Mouse (Mus musculus) lung, embryonic 16.5 days (tissue): ENCODE data around the gene Add3. TPM values are rescaled to one million over a fixed set of nuclear protein-coding genes. Genes with fewer than 3 reads are reported as not detected.

Experiments
- ATAC-seq: fragments of 200-750 bp; cut with Nextera tagmentation; 2 replicates; pipeline ENCODE4 v1.8.0; 2017; ENCODE audit warnings: low read depth, mild to moderate bottlenecking, moderate library complexity
- H3K27ac ChIP-seq: fragments of 300-500 bp; sonication (generic); 2 replicates; pipeline ENCODE4 v1.5.1; 2014; ENCODE audit warnings: mild to moderate bottlenecking, control low read depth, low read length
- H3K27me3 ChIP-seq: fragments of 300-500 bp; sonication (generic); 2 replicates; pipeline ENCODE4 v1.6.1; 2014; ENCODE audit warnings: low read depth, low read length, mixed read lengths; ENCODE audit not compliant: control insufficient read depth, insufficient read depth
- H3K36me3 ChIP-seq: fragments of 300-500 bp; sonication (generic); 2 replicates; pipeline ENCODE4 v1.6.1; 2014; ENCODE audit warnings: low read length; ENCODE audit not compliant: control insufficient read depth, insufficient read depth
- H3K4me1 ChIP-seq: fragments of 300-500 bp; sonication (generic); replicated peaks from 2 replicates; pipeline ENCODE4 v1.6.1; 2014; ENCODE audit warnings: low read length, mixed read lengths; ENCODE audit not compliant: control insufficient read depth, insufficient read depth
- H3K4me2 ChIP-seq: fragments of 300-500 bp; sonication (generic); 2 replicates; pipeline ENCODE4 v1.6.1; 2014; ENCODE audit warnings: low read depth, low read length, control low read depth
- H3K4me3 ChIP-seq: fragments of 300-500 bp; sonication (generic); 2 replicates; pipeline ENCODE4 v1.5.1; 2014; ENCODE audit warnings: mild to moderate bottlenecking, low read length, control low read depth
- H3K9ac ChIP-seq: fragments of 300-500 bp; sonication (generic); 2 replicates; pipeline ENCODE4 v1.6.1; 2014; ENCODE audit warnings: low read length, control low read depth
- H3K9me3 ChIP-seq: fragments of 300-500 bp; sonication (generic); 2 replicates; pipeline ENCODE4 v1.6.1; 2016; ENCODE audit warnings: low read length; ENCODE audit not compliant: control insufficient read depth
- WGBS: fragments of 180-500 bp; shearing (Covaris S2); extraction: QIAGEN DNeasy Blood & Tissue Kit; methylation state at CpG from one replicate; pipeline ENCODE4 v1.1.7; 2014; 5-methylcytosine and 5-hydroxymethylcytosine counted together
- polyA plus RNA-seq: library from polyadenylated mRNA; unstranded; fragments of >200 nt; fragmentation: Nextera tagmentation; extraction: Ambion mirVana; gene quantifications from 2 replicates; pipeline ENCODE4 v1.2.1, GENCODE M21; 2015

Gene Add3
- polyA plus RNA-seq, 1 experiment from 2014 or later: 101 TPM

DNA sequence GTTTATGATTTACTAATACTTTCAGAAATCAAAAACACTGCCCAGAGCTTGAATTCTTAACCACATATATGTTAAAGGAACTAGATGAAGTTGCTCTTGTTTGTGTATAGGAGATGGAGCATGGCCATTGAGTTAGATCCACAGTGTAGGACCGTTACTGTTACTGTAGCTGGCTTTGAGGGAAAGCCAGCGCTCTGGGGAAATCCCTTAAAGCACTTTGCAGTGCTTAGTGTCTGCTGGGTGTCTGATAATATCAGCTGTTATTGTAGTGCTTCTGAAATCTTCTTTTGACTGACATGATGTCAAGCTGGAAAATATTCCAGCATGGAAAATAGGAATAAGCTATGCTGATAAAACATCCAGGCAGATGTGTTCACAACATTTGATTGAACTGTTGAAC, 33.8 kb downstream of the Add3 start:
- H3K9me3 ChIP-seq: no peaks in the 10 kb centered on the region
- no peaks in the 10 kb centered on the region for H3K36me3 ChIP-seq
- ATAC-seq: no peak
- no peak overlapping the region for H3K27ac ChIP-seq
- H3K4me3 ChIP-seq: no peak overlapping the region
- 83% methylated on average over 2 of the region's 2 CpGs for WGBS
- peaks cover 5% of the 10 kb centered on the region for H3K4me1 ChIP-seq
- H3K9ac ChIP-seq: no peak overlapping the region
- no peak overlapping the region for H3K4me2 ChIP-seq
- no peaks in the 10 kb centered on the region for H3K27me3 ChIP-seq

DNA sequence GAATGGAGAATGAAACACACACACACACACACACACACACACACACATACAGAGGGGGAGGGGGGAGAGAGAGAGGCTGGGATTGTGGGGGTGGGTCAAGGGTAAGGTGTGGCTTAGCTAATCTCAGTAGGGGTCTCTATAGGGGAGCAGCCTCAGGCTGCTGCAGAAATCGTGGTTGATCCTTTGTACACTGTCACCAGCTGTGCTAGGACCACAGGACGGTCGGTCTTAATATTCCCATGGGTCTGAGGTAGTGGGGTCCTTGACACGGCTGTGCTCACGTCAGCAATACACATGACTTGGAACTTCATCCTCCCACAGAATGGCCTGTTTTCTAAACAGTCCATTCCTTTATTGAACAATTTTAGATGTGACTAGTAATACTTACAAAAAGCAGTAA, 35.3 kb downstream of the Add3 start:
- Histone ChIP-seq H3K27me3 (no peaks in the 10 kb centered on the region), H3K4me2 (no peak overlapping the region), H3K27ac (no peak overlapping the region), H3K36me3 (no peaks in the 10 kb centered on the region), H3K9ac (no peak overlapping the region), H3K4me1 (peaks cover 14% of the 10 kb centered on the region), H3K4me3 (no peak overlapping the region), H3K9me3 (no peaks in the 10 kb centered on the region)
- 74% methylated on average over 5 of the region's 5 CpGs for WGBS
- no peak for ATAC-seq

DNA sequence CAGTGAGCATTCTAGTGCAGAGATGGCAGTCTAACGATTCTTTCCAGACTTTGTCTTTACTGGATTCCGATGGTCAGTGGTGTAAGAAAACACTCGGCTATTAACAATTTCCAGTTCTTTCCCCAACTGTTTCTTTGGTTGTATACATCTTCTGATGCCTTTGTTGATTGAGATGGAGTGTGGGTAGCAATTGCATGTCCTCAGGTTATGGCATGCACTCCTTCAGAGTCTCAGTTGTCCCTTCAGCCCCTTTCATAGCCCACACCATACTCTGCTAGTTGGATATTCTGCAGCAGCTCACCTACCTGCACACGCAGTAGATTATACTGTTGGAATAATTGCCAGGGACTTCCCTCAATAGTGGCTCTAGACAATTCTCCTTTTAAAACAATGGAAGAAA, 36.3 kb downstream of the Add3 start:
- Histone ChIP-seq H3K27me3 (no peaks in the 10 kb centered on the region), H3K9ac (no peak overlapping the region), H3K27ac (no peak overlapping the region), H3K9me3 (no peaks in the 10 kb centered on the region), H3K4me2 (no peak overlapping the region), H3K36me3 (no peaks in the 10 kb centered on the region), H3K4me1 (peaks cover 19% of the 10 kb centered on the region), H3K4me3 (no peak overlapping the region)
- no peak for ATAC-seq
- WGBS: 78% methylated on average over 4 of the region's 4 CpGs

DNA sequence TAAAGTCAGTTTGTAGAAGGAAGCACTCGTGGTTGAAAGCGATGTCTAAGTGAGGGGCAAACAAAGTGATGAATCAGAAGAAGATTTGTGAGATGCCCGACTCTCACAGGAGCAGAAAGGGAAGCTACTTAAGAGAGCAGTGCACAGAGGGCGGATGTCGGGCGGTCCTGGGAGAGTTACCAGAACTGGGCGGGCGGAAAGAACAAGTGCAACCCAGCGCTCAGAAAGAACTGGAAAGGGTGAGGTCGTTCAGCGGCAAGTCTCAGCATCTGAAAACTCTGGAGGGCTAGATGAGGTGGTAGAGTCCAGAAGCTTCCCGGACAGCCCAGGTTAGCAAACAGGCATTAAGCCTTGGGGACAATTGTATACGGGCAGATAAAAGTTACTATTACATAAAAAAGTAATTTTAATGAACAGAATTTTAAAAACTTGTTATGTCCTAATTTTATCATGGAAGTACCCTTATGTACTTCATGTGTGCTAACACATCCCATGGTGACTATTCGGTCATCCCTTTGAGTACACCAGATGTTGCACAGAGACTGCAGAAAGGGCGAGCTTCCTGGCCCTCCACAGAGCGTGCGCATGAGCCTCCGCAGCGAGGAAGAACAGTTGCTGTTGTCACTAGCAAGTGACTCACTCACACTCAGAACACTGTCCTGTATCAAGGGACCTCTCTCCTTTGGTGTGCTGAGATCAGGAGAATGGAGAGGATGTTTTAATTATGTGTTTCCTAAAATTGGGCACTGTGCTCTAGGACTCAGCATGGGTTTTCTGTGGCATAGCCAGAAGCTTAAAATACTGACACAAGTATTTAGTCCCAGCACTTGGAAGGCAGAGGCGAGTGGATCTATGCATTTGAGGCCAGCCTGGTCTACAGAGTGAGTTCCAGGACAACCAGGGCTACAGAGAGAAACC, 38.6 kb downstream of the Add3 start:
- H3K27me3 ChIP-seq: no peaks in the 10 kb centered on the region
- no peak overlapping the region for H3K4me2 ChIP-seq
- no peak for ATAC-seq
- no peaks in the 10 kb centered on the region for H3K36me3 ChIP-seq
- WGBS: 84% methylated on average over 20 of the region's 20 CpGs
- no peak overlapping the region for H3K27ac ChIP-seq
- H3K4me1 ChIP-seq: peaks cover 38% of the 10 kb centered on the region
- no peaks in the 10 kb centered on the region for H3K9me3 ChIP-seq
- H3K4me3 ChIP-seq: no peak overlapping the region
- H3K9ac ChIP-seq: no peak overlapping the region

DNA sequence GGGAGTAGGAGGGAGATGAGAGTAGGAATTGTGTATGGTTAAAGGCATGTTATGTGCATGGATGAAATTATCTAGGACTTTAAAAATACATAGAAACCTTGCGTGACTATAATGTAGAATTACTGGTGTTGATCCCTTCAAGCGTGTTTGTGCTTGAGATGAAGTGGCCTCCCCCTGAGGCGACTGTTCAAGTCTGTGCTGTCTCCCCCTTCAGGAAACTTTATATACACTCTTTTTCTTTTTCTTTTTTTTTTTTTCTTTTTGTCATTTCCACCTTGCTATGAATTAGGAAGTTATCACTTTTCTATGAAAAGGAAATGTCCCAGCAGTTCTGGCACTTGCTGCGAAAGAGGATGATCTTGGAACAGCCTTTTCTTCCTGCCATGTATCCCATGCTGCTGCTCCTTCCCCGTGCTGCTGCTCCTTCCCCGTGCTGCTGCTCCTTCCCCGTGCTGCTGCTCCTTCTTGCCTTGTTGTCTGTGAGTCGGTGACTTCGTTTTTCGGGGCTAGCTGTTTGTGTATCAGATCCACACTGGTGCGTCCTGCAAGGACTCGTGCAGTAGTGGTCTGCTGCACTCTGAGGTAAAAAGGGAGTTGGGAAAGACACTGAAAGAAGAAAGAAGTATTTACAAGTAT, 40.0 kb downstream of the Add3 start:
- ATAC-seq: no peak
- H3K4me1 ChIP-seq: peaks cover 50% of the 10 kb centered on the region
- 51% methylated on average over 12 of the region's 12 CpGs for WGBS
- H3K4me3 ChIP-seq: no peak overlapping the region
- H3K27ac ChIP-seq: peak overlapping the region; percentile 86
- no peaks in the 10 kb centered on the region for H3K27me3 ChIP-seq
- no peaks in the 10 kb centered on the region for H3K9me3 ChIP-seq
- H3K4me2 ChIP-seq: no peak overlapping the region
- H3K9ac ChIP-seq: no peak overlapping the region
- H3K36me3 ChIP-seq: no peaks in the 10 kb centered on the region

DNA sequence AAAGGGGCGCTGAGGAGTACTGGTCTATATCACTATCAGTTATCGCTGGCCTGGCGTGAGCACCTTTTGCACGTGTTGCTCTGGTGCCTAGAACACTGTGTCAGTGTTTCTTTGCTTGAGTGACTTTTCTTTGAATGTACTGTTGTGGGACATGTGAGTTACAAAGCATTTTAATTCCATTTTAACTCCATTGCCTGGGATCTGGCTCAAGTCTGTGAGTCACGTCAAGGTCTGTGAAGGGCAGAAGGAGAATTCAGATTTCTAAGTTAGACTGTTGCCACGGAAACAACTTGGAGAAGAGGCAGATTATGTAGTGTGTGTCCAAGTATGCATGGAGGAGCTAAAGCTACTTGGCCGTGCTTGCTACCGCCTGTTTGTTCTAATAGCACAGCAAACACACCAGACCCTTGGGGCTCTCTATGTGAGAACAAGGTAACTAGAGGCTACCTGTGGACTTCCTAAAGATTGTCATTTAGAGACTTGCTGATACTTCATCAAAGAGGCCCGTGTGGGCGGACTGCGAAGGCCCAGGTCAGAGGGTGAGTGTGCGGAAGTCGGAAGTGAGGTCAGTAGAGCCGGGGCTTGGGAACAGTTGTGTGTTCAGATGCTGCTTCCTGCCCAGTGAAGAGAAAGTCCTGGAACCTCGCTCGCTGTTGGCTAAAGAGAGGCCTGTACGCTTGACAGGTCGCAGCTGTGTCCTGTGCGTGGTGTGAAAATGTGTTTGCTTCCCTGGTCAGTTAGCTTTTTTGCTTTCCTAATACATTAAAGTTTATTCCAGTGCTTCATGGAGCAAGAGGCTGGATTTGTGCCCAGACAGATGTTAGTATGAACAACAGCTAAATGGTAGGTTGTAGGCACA, 41.0 kb downstream of the Add3 start:
- Histone ChIP-seq H3K9ac (peak overlapping the region; percentile 6; the same call in 1 of the 2 replicates), H3K27me3 (no peaks in the 10 kb centered on the region), H3K36me3 (no peaks in the 10 kb centered on the region), H3K9me3 (no peaks in the 10 kb centered on the region), H3K27ac (peak overlapping the region; percentile 86), H3K4me1 (peaks cover 56% of the 10 kb centered on the region), H3K4me2 (peak overlapping the region; percentile 20; the same call in 1 of the 2 replicates), H3K4me3 (no peak overlapping the region)
- ATAC-seq: peak; percentile 90
- 29% methylated on average over 19 of the region's 19 CpGs for WGBS

DNA sequence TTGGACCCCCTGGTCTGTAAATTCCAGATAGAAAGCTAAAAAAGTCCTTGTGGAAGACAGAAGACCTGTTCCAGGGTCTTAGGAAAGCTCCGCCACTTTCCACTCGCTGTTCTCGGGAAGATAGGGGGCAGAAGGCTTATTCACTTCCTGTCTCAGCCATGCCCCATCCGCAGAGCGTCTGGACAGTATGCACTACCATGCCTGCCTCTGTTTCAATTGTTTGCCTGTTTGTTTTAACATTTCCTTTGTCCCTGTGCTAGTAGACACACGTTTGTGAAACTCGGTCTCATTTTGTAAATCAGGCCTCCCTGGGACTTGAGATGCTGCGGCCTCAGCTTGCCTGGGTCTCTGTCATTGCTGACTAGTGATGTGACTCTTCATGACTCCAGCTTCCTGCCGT, 43.4 kb downstream of the Add3 start:
- Histone ChIP-seq H3K4me2 (peak overlapping the region; percentile 9; the same call in 1 of the 2 replicates), H3K9me3 (no peaks in the 10 kb centered on the region), H3K9ac (no peak overlapping the region), H3K36me3 (no peaks in the 10 kb centered on the region), H3K27me3 (no peaks in the 10 kb centered on the region), H3K4me1 (peaks cover 71% of the 10 kb centered on the region), H3K27ac (peak overlapping the region; percentile 65), H3K4me3 (no peak overlapping the region)
- WGBS: 34% methylated on average over 9 of the region's 9 CpGs
- no peak for ATAC-seq

DNA sequence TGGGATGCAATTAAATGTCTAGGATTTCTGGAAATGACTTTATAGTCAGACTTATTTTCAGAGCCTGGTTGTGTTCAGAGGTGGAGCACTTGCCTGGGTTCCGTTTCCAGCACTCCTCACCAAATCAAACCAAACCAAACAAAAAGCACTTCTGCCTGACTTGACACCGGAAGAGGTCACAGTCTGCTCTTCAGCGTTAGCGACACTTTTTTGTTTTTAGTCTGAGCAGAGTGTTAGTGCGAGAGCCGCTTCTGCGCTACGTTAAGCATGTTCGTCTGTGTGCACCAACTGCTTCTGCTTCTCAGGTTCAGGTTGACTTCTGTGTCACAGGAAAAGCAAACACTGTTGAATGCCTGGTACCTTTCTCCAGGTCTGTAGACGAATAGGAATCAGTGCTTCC, 44.0 kb downstream of the Add3 start:
- H3K9me3 ChIP-seq: no peaks in the 10 kb centered on the region
- no peaks in the 10 kb centered on the region for H3K36me3 ChIP-seq
- ATAC-seq: no peak
- H3K27me3 ChIP-seq: no peaks in the 10 kb centered on the region
- peaks cover 71% of the 10 kb centered on the region for H3K4me1 ChIP-seq
- WGBS: 7% methylated on average over 10 of the region's 10 CpGs
- peak overlapping the region; percentile 65 for H3K27ac ChIP-seq
- H3K4me3 ChIP-seq: no peak overlapping the region
- H3K4me2 ChIP-seq: peak overlapping the region; percentile 34
- H3K9ac ChIP-seq: 0 out of 2 replicates have a peak overlapping the region, but pooled peaks have one; percentile 5

DNA sequence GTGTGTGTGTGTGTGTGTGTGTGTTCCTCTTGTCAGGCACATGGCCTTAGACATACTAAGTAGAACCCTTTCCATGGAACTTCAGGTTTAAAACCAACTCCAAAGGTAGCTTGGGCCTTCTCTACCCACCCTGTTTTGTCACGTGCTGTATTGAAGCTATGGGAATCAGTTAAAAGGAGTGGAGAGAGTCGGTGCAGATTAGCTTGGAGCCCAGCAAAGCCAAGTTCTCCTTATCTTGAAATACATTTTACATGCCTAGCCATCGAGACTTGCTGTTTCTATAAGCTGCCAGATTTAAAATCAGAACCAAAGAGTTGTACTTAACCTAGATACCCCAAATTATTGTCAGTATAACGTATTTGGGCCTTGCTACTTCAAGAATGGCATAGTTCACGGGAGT, 44.7 kb downstream of the Add3 start:
- 42% methylated on average over 5 of the region's 5 CpGs for WGBS
- Histone ChIP-seq H3K27ac (peak overlapping the region; percentile 65), H3K4me2 (no peak overlapping the region), H3K36me3 (no peaks in the 10 kb centered on the region), H3K9me3 (no peaks in the 10 kb centered on the region), H3K9ac (no peak overlapping the region), H3K4me1 (peaks cover 68% of the 10 kb centered on the region), H3K4me3 (no peak overlapping the region), H3K27me3 (no peaks in the 10 kb centered on the region)
- ATAC-seq: no peak
